Mouse (Mus musculus) limb, embryonic 14.5 days (tissue): ENCODE data around the gene Ager. TPM values are rescaled to one million over a fixed set of nuclear protein-coding genes. Genes with fewer than 3 reads are reported as not detected.

Source experiments
- ATAC-seq: fragments of 200-750 bp; cut with Nextera tagmentation; 2 replicates; pipeline ENCODE4 v1.8.0; 2017; ENCODE audit warnings: low read depth, moderate number of reproducible peaks, moderate TSS enrichment; ENCODE audit not compliant: low FRiP score
- DNase-seq: peaks from one replicate; pipeline ENCODE4 v3.0.0-alpha.2; 2015; ENCODE audit warnings: low spot score
- H3K27ac ChIP-seq: fragments of 300-500 bp; sonication (generic); replicated peaks from 2 replicates; pipeline ENCODE4 v1.5.1; 2014; ENCODE audit warnings: low read depth, mild to moderate bottlenecking, low read length, moderate library complexity, mixed read lengths
- H3K27me3 ChIP-seq: fragments of 300-500 bp; sonication (generic); 2 replicates; pipeline ENCODE4 v1.6.1; 2014; ENCODE audit warnings: low read length, mixed read lengths; ENCODE audit not compliant: control insufficient read depth, insufficient read depth
- H3K36me3 ChIP-seq: fragments of 300-500 bp; sonication (generic); 2 replicates; pipeline ENCODE4 v1.6.1; 2014; ENCODE audit warnings: mild to moderate bottlenecking, low read length, moderate library complexity, mixed read lengths; ENCODE audit not compliant: control insufficient read depth, insufficient read depth
- H3K4me1 ChIP-seq: fragments of 300-500 bp; sonication (generic); 2 replicates; pipeline ENCODE4 v1.6.1; 2014; ENCODE audit warnings: antibody characterized with exemption, low read length, mixed read lengths; ENCODE audit not compliant: control insufficient read depth, insufficient read depth
- H3K4me2 ChIP-seq: fragments of 300-500 bp; sonication (generic); replicated peaks from 2 replicates; pipeline ENCODE4 v1.6.1; 2014; ENCODE audit warnings: low read depth, mild to moderate bottlenecking, low read length, moderate library complexity; ENCODE audit not compliant: severe bottlenecking
- H3K4me3 ChIP-seq: fragments of 300-500 bp; sonication (generic); replicated peaks from 2 replicates; pipeline ENCODE4 v1.5.1; 2014; ENCODE audit warnings: low read length
- H3K9ac ChIP-seq: fragments of 300-500 bp; sonication (generic); 2 replicates; pipeline ENCODE4 v1.6.1; 2014; ENCODE audit warnings: mild to moderate bottlenecking, low read depth, low read length, moderate library complexity; ENCODE audit not compliant: severe bottlenecking
- H3K9me3 ChIP-seq: fragments of 300-500 bp; sonication (generic); 2 replicates; pipeline ENCODE4 v1.6.1; 2016; ENCODE audit warnings: low read length; ENCODE audit not compliant: control insufficient read depth
- POLR2A ChIP-seq: fragments of 200-500 bp; IDR thresholded peaks from 2 replicates; pipeline ENCODE4 v1.8.0; 2012; ENCODE audit warnings: inconsistent platforms, mild to moderate bottlenecking, moderate library complexity, borderline replicate concordance; ENCODE audit not compliant: insufficient read depth, insufficient read length; ENCODE audit errors: extremely low read depth
- WGBS: fragments of 180-500 bp; shearing (Covaris S2); extraction: QIAGEN DNeasy Blood & Tissue Kit; methylation state at CpG from one replicate; pipeline ENCODE4 v1.1.7; 2014; 5-methylcytosine and 5-hydroxymethylcytosine counted together
- polyA plus RNA-seq, 2 experiments: library from polyadenylated mRNA; depleted of rRNA in 1 of 2; stranded (reverse) in 1 of 2; unstranded in 1 of 2; fragments of >200 nt; fragmentation: Nextera tagmentation in 1 of 2; extraction: Ambion mirVana in 1 of 2; gene quantifications; 2 replicates each; pipeline versions ENCODE4 v1.2.1 to v1.2.3; 2012 to 2014

Ager gene
- polyA plus RNA-seq, 2 experiments, result 2.1 to 12.2 TPM

DNA sequence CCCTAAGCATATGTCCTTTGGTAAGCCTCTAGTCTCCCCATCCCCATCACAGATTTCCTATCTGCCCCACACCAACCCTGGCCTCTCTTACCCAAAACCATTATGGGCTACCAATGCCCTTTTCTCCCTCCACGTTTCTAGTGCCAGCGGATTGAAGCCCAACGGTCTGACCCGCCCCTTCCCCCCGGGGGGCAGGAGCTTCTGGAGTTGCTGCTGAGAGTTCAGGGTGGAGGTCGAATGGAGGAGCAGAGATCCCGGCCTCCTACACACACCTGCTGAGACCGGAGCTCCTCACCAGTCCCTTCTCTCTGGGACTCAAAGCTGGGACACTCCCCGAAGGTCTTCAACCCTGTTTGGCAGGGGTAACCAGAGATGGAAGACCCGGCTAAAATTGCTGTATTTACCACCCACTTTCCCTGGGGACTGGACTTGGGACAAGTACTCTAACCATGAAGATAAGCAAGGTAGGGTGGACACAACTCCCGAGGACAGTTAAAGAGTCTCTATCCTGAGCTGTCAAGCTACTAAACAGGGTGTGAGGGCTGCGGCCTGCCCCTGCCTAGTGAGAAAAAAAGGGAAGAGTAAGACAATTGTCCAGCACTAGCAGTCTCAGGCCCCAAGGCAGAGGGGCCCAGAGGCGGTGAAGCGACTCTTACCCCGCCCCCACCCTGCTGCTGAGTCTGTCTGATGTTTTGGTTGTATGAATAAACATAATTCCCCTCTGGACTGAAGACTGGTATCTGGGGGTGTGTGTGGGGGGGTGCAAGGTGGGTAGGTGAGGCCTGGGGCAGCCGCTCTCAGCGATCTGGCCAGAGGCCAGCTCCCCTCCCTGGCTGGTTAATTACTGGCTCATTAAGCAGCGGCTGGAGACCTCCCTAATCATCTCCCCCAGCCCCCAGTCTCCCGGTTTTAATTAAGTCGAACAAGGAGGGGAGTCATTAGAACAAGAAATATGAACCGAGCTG lies 6.4 kb upstream of the Ager start, which contains the start of gene Pbx2:
Gene Pbx2, plus strand, starts transcription at position 238 of the 965 bp plus-strand sequence.
- H3K4me1 ChIP-seq, result peaks cover 46% of the 10 kb centered on the region
- ATAC-seq, result no peak
- no peak for DNase-seq

DNA sequence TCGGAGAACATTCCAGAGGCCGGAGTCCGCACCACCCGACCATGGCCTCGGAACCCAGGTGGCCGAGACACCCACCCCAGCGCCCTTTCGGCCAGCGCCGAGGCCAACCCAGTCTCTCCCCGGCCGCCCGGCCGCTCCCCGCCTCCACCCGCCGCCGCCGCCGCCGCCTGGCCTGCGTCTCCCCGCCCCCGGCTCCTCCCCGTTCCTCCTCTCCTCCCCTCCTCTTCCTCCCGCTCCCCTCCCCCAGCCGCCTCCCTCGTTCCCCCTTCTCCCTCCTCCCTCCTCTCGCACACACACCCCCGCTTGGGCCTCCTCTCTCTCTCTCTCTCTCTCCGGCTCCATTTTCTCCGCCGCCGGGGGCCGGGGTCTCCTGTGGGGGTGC lies 5.7 kb upstream of the Ager start:
- H3K4me2 ChIP-seq, result peak overlapping the region; percentile 96
- H3K27me3 ChIP-seq, result no peaks in the 10 kb centered on the region
- peak overlapping the region; percentile 98 for H3K27ac ChIP-seq
- peak overlapping the region; percentile 93 for H3K4me3 ChIP-seq
- H3K9ac ChIP-seq, result peak overlapping the region; percentile 94
- peak; percentile 53 for ATAC-seq
- TF ChIP-seq POLR2A, result peak; percentile 60; the same call in 1 of the 2 replicates
- H3K9me3 ChIP-seq, result no peaks in the 10 kb centered on the region
- peak; percentile 86 for DNase-seq
- WGBS, result 0% methylated on average over 10 of the region's 35 CpGs
- peaks cover 41% of the 10 kb centered on the region for H3K4me1 ChIP-seq
- peaks cover 30% of the 10 kb centered on the region for H3K36me3 ChIP-seq

More for the DNA sequence above, 6.4 kb upstream of the Ager start, which contains the start of gene Pbx2:
- Histone ChIP-seq H3K9me3 (no peaks in the 10 kb centered on the region), H3K27ac (peak within 1 kb of the TSS; percentile 98), H3K27me3 (no peaks in the 10 kb centered on the region), H3K36me3 (peaks cover 25% of the 10 kb centered on the region), H3K4me3 (peak within 1 kb of the TSS; percentile 93), H3K9ac (peak within 1 kb of the TSS; percentile 94), H3K4me2 (peak within 1 kb of the TSS; percentile 96)
- WGBS, result 5% methylated on average over 21 of the region's 21 CpGs
- TF ChIP-seq POLR2A, result no peak

DNA sequence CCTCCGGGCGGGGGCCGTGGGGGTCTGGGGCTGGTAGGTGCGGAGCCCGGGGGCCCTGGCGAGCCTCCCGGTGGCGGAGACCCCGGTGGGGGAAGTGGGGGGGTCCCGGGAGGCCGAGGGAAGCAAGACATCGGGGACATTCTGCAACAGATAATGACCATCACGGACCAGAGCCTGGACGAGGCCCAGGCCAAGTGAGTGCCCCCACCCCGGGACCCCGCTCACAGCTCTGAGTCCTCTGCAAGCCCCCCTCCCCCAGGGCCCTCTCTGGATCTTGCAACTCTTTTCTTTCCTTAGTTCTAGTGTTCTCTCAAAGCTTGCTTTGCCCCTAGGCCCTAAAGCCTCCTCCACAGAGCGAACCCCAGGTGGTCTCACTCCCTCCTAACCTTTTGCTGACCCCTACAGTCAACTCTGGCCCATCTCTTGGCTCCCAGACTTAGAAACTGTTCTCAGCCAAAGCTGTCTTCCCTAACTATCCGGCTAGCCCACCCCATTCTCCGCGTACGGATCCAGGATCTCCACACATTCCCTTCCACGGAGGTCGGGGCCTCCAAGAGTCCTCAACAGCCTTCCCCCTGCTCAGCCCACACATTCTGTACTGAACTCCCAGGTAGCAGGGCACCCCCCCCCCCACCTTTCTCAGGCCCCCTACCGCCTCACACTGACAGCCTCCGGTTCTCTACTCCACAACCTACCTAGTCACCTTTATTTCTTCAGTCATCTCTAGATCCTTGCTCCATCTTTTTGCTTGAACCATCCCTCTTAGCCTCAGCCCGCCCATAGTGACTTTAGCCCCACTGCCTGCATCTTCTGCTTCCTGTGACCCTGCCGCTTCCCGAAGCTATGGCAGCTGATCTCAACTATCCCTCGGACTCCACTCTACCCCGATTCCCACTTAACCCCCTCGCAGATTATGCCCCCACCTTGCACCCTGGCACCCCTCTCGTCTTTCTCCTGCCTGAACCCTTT lies 4.8 kb upstream of the Ager start:
- no peak for TF ChIP-seq POLR2A
- 1% methylated on average over 26 of the region's 32 CpGs for WGBS
- H3K4me3 ChIP-seq, result peak overlapping the region; percentile 93
- peak overlapping the region; percentile 98 for H3K27ac ChIP-seq
- ATAC-seq, result peak; percentile 7; the same call in 1 of the 2 replicates
- no peak for DNase-seq
- H3K4me1 ChIP-seq, result peaks cover 45% of the 10 kb centered on the region
- peak overlapping the region; percentile 94 for H3K9ac ChIP-seq
- no peaks in the 10 kb centered on the region for H3K9me3 ChIP-seq
- peak overlapping the region; percentile 96 for H3K4me2 ChIP-seq
- H3K27me3 ChIP-seq, result no peaks in the 10 kb centered on the region
- H3K36me3 ChIP-seq, result peaks cover 30% of the 10 kb centered on the region

DNA sequence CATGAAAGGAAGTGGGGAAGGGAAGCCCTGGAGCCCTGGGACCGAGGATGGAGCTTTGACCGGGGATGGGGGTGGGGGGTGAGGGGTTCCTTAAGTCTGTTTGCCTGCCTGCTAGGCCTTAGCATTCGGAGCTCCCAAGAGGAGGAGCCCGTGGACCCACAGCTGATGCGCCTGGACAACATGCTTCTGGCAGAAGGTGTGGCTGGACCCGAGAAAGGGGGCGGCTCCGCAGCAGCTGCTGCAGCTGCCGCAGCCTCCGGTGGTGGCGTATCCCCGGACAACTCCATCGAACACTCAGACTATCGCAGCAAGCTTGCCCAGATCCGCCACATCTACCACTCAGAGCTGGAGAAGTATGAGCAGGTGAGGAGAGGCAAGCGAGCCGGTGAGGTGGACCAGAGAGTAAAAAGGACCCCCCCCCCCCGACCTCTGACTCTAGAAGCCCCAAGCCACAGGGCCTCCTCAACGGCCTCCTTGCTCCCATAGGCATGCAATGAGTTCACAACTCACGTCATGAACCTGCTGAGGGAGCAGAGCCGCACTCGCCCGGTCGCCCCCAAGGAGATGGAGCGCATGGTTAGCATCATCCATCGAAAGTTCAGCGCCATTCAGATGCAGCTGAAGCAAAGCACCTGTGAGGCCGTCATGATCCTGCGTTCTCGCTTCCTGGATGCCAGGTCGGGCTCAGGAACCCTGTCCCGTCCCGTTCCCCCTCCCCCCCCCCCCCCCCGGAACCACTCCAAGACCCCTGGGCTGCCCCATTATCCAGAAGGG lies 3.7 kb upstream of the Ager start:
- Histone ChIP-seq H3K4me1 (peaks cover 41% of the 10 kb centered on the region), H3K4me2 (peak overlapping the region; percentile 96), H3K27ac (peak overlapping the region; percentile 98), H3K9ac (peak overlapping the region; percentile 94), H3K27me3 (no peaks in the 10 kb centered on the region), H3K36me3 (peaks cover 30% of the 10 kb centered on the region), H3K9me3 (no peaks in the 10 kb centered on the region), H3K4me3 (peak overlapping the region; percentile 93)
- 42% methylated on average over 31 of the region's 34 CpGs for WGBS
- no peak for ATAC-seq
- DNase-seq, result no peak
- TF ChIP-seq POLR2A, result no peak
